Mouse (Mus musculus) cerebellum, postnatal 36 days (tissue): ENCODE measurements at regions not wholly inside any gene's neighbourhood (a gene's known extent, or its start where the extent isn't known, plus 50 kb on each side); places are given as distances from the start of the nearest gene placed in this dataset.

Experiments
- DNase-seq, 2 experiments: peaks; one replicate each; pipeline ENCODE4 v3.0.0; 2021 to 2022; ENCODE audit warnings: mixed read lengths in 2 of 2

GRCm38 (mm10) chr13:51017727-51018321 lies 82.9 kb upstream of the Spin1 start:
- DNase-seq = no peak

GRCm38 (mm10) chr13:51018366-51018765 lies 82.3 kb upstream of the Spin1 start:
- DNase-seq = no peak

- no peak for DNase-seq
Observed at GRCm38 (mm10) chr13:51022401-51023250, 78.1 kb upstream of the Spin1 start.

GRCm38 (mm10) chr13:51023271-51023670 lies 77.4 kb upstream of the Spin1 start:
- DNase-seq = no peak

GRCm38 (mm10) chr13:51026311-51026918 lies 74.3 kb upstream of the Spin1 start:
- DNase-seq = no peak

GRCm38 (mm10) chr13:51037850-51038450 lies 62.7 kb upstream of the Spin1 start:
- DNase-seq = no peak

- no peak for DNase-seq
Observed at GRCm38 (mm10) chr13:51038955-51039354, 61.7 kb upstream of the Spin1 start.

- no peak for DNase-seq
Observed at GRCm38 (mm10) chr13:51041121-51041520, 59.6 kb upstream of the Spin1 start.

- no peak for DNase-seq
Observed at GRCm38 (mm10) chr13:51042881-51043402, 57.7 kb upstream of the Spin1 start.
